In the genomic region with DNA sequence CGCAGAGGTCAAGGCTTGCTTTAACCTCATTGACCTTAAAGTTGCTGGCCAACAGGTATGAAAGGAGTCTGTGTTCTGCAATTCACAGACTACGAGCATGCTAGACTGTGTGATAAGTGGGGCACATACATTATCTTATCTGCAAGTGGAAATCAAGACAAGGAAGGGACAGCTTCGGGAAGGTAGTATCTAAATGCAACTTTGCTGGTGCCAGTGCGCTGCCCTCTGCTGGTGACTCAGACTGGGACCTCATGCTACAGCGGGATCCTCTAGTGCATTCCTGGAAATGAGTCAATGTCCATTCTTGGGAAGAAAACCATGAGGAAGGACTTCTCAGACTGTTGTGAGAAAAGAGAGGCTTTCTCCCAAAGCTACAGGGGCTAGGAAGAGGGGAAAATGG, we compare ENCODE assay signal across 8 mouse cellular contexts. TPM values are rescaled to one million over a fixed set of nuclear protein-coding genes. Genes with fewer than 3 reads are reported as not detected.
DNase-seq lines count a peak whose midpoint lies in the region; ATAC-seq lines count a peak whose summit lies in the region.

No protein-coding gene starts in this region.

- no peaks in the 10 kb centered on the region for H3K27me3 ChIP-seq in forebrain, embryonic 14.5 days (replicated peaks; ENCODE audit: control insufficient read depth, insufficient read depth, low read length)

- WGBS in forebrain, embryonic 14.5 days: 62% methylated on average over 5 of the region's 5 CpGs

- H3K4me3 ChIP-seq in forebrain, embryonic 14.5 days (ENCODE audit: low read depth, low read length): no peak overlapping the region

- no peak overlapping the region for H3K27ac ChIP-seq in forebrain, embryonic 14.5 days (ENCODE audit: low read depth, low read length)

- no peak overlapping the region for H3K9ac ChIP-seq in forebrain, embryonic 14.5 days (ENCODE audit: low read length)

- peak; percentile 32; the same call in 1 of the 2 replicates for ATAC-seq in neutrophil, adult 5-6 weeks (ENCODE audit: extremely low read depth, insufficient number of reproducible peaks, low FRiP score, poor library complexity, severe bottlenecking)
- no peak for ATAC-seq in forebrain, embryonic 14.5 days

- no peaks in the 10 kb centered on the region for H3K9me3 ChIP-seq in forebrain, embryonic 14.5 days (replicated peaks; ENCODE audit: control insufficient read depth, low read length)

- H3K36me3 ChIP-seq in forebrain, embryonic 14.5 days (ENCODE audit: control insufficient read depth, insufficient read depth, low read length): no peaks in the 10 kb centered on the region

- H3K4me2 ChIP-seq in forebrain, embryonic 14.5 days (ENCODE audit: low read length): no peak overlapping the region

- peaks cover 5% of the 10 kb centered on the region; the same call in 1 of the 2 replicates for H3K4me1 ChIP-seq in forebrain, embryonic 14.5 days (ENCODE audit: control insufficient read depth, insufficient read depth, low read length)

- peak; percentile 80 to 92 for DNase-seq in adrenal gland, adult (ENCODE audit: inconsistent age in 2 of 2, low spot score in 1 of 2)
- DNase-seq in adrenal gland, postnatal 4 days (ENCODE audit: low spot score in 2 of 2): no peak
- peak; percentile 34 for DNase-seq in right cerebral cortex, adult 18-20 months
- no peak for DNase-seq in right cerebral cortex, postnatal 25 days
- DNase-seq in cerebellum, adult 9-10 months: peak; percentile 69
- peak; percentile 81 for DNase-seq in kidney, adult 9 months
- no peak for DNase-seq in forebrain, embryonic 14.5 days (ENCODE audit: low spot score)

RNA-seq across cellular contexts. Expression of gene Abi3, which starts 11.4 kb away (rescaled TPM):
- total RNA-seq in adrenal gland, postnatal 4 days (2021): 10 to 100 TPM; 18.6 to 18.8 TPM
- total RNA-seq in neutrophil, adult 5-6 weeks (2017): 60.0 and 63.7 TPM in 2 replicates
- polyA plus RNA-seq in forebrain, embryonic 14.5 days (2014; fragmentation: Nextera tagmentation; extraction: Ambion mirVana): 0.50 and 1.1 TPM in 2 replicates

RNA-seq across cellular contexts. Expression of gene Gngt2, which starts 16.7 kb away (rescaled TPM):
- 10 to 100 TPM; 17.2 to 23.1 TPM for total RNA-seq in adrenal gland, postnatal 4 days (2021)
- 122 and 146 TPM in 2 replicates for total RNA-seq in neutrophil, adult 5-6 weeks (2017)
- polyA plus RNA-seq in forebrain, embryonic 14.5 days (2014; fragmentation: Nextera tagmentation; extraction: Ambion mirVana): 2.1 and 2.7 TPM in 2 replicates

RNA-seq across cellular contexts. Expression of gene Phospho1, which starts 29.4 kb away (rescaled TPM):
- 10 to 100 TPM; 25.5 to 26.0 TPM for total RNA-seq in adrenal gland, postnatal 4 days (2021)
- total RNA-seq in neutrophil, adult 5-6 weeks (2017): 23.4 and 29.7 TPM in 2 replicates
- polyA plus RNA-seq in forebrain, embryonic 14.5 days (2014; fragmentation: Nextera tagmentation; extraction: Ambion mirVana): not detected in 2 replicates

Comparison
In these comparisons a context has a peak if more than half of its experiments do, and no peak if none do; other contexts are left out.
1. DNase-seq: peak in adrenal gland, adult (2 of 2), right cerebral cortex, adult 18-20 months (single experiment), cerebellum, adult 9-10 months (single experiment) and kidney, adult 9 months (single experiment); none in adrenal gland, postnatal 4 days (0 of 2), right cerebral cortex, postnatal 25 days (single experiment) and forebrain, embryonic 14.5 days (single experiment).